Mouse (Mus musculus) liver, adult 2 months (tissue): ENCODE measurements around the gene Zeb2.

Source experiments
- CTCF ChIP-seq: fragments of 200-500 bp; IDR thresholded peaks from 2 replicates; pipeline ENCODE4 v1.5.1; 2011; ENCODE audit warnings: low read depth, low read length, control low read depth
- POLR2A ChIP-seq: fragments of 200-500 bp; IDR thresholded peaks from 2 replicates; pipeline ENCODE4 v1.6.1; 2011; ENCODE audit warnings: low read length, control low read depth; ENCODE audit not compliant: insufficient read depth; ENCODE audit errors: extremely low read depth

- TF ChIP-seq POLR2A (no peak), CTCF (no peak)
These were observed 138.0 kb downstream of the Zeb2 start for GRCm38 (mm10) chr2:44979042-44979721.
